Mouse (Mus musculus) stomach, embryonic 14.5 days (tissue): ENCODE data around the gene Fbxo5. TPM values are rescaled to one million over a fixed set of nuclear protein-coding genes. Genes with fewer than 3 reads are reported as not detected.

Experiments
- ATAC-seq: fragments of 200-750 bp; cut with Nextera tagmentation; 2 replicates; pipeline ENCODE4 v1.8.0; 2017; ENCODE audit warnings: low read depth, moderate TSS enrichment; ENCODE audit not compliant: insufficient number of reproducible peaks, insufficient read depth, low FRiP score
- H3K27ac ChIP-seq: fragments of 300-500 bp; sonication (generic); 2 replicates; pipeline ENCODE4 v1.5.1; 2014; ENCODE audit warnings: mild to moderate bottlenecking, low read length, moderate library complexity, mixed read lengths
- H3K27me3 ChIP-seq: fragments of 300-500 bp; sonication (generic); 2 replicates; pipeline ENCODE4 v1.6.1; 2014; ENCODE audit warnings: low read length, control low read depth, mixed read lengths; ENCODE audit not compliant: control insufficient read depth, insufficient read depth
- H3K36me3 ChIP-seq: fragments of 300-500 bp; sonication (generic); 2 replicates; pipeline ENCODE4 v1.6.1; 2014; ENCODE audit warnings: mild to moderate bottlenecking, control low read depth, low read length, moderate library complexity, mixed read lengths; ENCODE audit not compliant: control insufficient read depth, insufficient read depth
- H3K4me1 ChIP-seq: fragments of 300-500 bp; sonication (generic); 2 replicates; pipeline ENCODE4 v1.6.1; 2014; ENCODE audit warnings: low read length, control low read depth, mixed read lengths; ENCODE audit not compliant: control insufficient read depth, insufficient read depth
- H3K4me2 ChIP-seq: fragments of 300-500 bp; sonication (generic); replicated peaks from 2 replicates; pipeline ENCODE4 v1.6.1; 2014; ENCODE audit warnings: low read depth, low read length, control low read depth
- H3K4me3 ChIP-seq: fragments of 300-500 bp; sonication (generic); 2 replicates; pipeline ENCODE4 v1.5.1; 2014; ENCODE audit warnings: low read depth, low read length, control low read depth
- H3K9ac ChIP-seq: fragments of 300-500 bp; sonication (generic); replicated peaks from 2 replicates; pipeline ENCODE4 v1.6.1; 2014; ENCODE audit warnings: low read depth, mild to moderate bottlenecking, control low read depth, low read length, moderate library complexity, mixed read lengths
- H3K9me3 ChIP-seq: fragments of 300-500 bp; sonication (generic); 2 replicates; pipeline ENCODE4 v1.6.1; 2016; ENCODE audit warnings: low read depth, low read length, control low read depth; ENCODE audit not compliant: control insufficient read depth
- WGBS: fragments of 180-500 bp; shearing (Covaris S2); extraction: QIAGEN DNeasy Blood & Tissue Kit; methylation state at CpG from one replicate; pipeline ENCODE4 v1.1.7; 2014; 5-methylcytosine and 5-hydroxymethylcytosine counted together
- polyA plus RNA-seq: library from polyadenylated mRNA; unstranded; fragments of >200 nt; fragmentation: Nextera tagmentation; extraction: Ambion mirVana; gene quantifications from 2 replicates; pipeline ENCODE4 v1.2.1, GENCODE M21; 2014

Fbxo5 gene
- polyA plus RNA-seq, 1 experiment from 2014 or later = 74.8 TPM

DNA sequence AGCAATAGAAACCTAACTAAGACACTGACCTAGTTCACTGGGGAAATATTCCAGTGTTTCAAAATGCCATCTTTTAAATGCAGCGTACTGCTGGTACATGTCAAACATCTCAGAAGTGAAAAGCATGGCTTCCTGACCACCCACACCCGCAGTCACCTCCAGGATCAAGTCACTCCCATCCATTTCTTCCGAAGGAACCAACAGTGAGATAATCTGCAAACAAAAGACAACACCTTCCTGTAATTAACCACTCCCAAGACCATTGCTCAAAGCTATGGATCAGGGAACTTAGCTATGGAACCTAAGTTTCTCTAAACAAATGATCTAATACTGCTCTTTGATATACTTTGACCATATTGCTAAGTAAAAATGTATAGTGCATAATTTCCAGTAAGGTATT lies 13.4 kb upstream of the Fbxo5 start:
- H3K36me3 ChIP-seq = peaks cover 52% of the 10 kb centered on the region
- peaks cover 11% of the 10 kb centered on the region for H3K4me1 ChIP-seq
- no peak for ATAC-seq
- 96% methylated on average over 3 of the region's 3 CpGs for WGBS
- H3K4me3 ChIP-seq = no peak overlapping the region
- H3K4me2 ChIP-seq = no peak overlapping the region
- no peak overlapping the region for H3K27ac ChIP-seq
- no peak overlapping the region for H3K9ac ChIP-seq
- no peaks in the 10 kb centered on the region for H3K27me3 ChIP-seq
- H3K9me3 ChIP-seq = no peaks in the 10 kb centered on the region

DNA sequence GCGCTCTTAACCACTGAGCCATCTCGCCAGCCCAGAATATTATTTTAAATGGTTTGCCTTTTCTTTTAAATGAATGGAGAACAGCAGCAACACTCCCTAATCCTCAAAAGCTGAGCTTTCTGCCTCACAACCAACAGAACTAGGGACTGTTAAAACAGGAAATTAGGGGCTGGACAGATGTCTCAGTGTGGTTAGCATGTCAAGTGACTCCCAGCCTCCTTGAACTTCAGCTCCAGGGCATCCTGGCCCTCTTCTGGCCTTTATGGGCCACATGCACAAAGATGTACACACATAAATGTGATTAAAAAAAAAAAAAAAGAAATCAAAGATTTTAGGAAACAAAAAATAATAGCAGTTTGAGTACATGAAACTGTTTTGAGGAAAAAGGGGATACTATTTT lies 10.6 kb upstream of the Fbxo5 start:
- Histone ChIP-seq H3K9ac (no peak overlapping the region), H3K27me3 (no peaks in the 10 kb centered on the region), H3K36me3 (peaks cover 73% of the 10 kb centered on the region), H3K4me2 (no peak overlapping the region), H3K27ac (no peak overlapping the region), H3K4me3 (no peak overlapping the region), H3K9me3 (no peaks in the 10 kb centered on the region), H3K4me1 (no peaks in the 10 kb centered on the region)
- WGBS = 100% methylated on average over 2 of the region's 2 CpGs
- ATAC-seq = no peak

DNA sequence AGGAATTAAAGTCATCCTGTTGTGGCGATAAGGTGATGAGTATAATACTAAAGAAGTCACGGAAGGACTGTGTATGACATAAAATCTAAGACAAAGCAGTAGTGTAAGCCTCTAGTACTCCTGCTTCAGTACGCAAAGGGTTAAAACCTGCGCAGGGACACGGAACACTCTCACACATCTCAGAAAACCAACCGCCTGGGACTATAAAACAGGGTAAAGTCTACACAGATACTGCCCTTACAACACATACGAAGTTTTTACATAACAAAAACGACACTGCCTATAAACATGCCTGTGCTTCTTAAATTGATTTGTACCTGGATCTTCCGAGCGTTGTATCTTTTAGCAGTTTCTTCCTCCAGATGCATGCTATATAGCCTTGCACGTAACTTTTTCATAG lies 8.3 kb upstream of the Fbxo5 start:
- Histone ChIP-seq H3K4me2 (no peak overlapping the region), H3K4me3 (no peak overlapping the region), H3K27me3 (no peaks in the 10 kb centered on the region), H3K9ac (no peak overlapping the region), H3K9me3 (no peaks in the 10 kb centered on the region), H3K27ac (no peak overlapping the region), H3K36me3 (peaks cover 59% of the 10 kb centered on the region), H3K4me1 (no peaks in the 10 kb centered on the region)
- WGBS = 90% methylated on average over 11 of the region's 11 CpGs
- ATAC-seq = no peak

DNA sequence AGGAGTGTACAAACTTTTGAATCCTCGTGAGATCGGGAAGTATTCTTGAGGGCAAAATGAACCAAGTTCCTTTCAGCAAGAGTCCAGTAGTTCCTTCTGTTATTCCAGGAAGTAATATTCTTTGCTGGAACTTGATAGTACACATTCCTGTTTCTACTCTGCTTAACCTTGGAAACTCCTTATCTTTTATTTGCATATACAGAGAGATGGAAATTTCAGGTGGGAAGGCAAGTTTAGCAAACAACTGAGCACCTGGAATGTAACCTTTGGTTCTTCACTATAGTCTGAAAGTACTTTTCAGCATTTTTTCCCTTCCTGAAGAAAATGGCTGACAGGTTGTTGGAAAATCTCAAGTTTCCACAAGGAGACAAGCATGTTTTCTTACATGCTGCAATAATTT lies 2.3 kb upstream of the Fbxo5 start:
- Histone ChIP-seq H3K4me2 (no peak overlapping the region), H3K27ac (peak overlapping the region; percentile 48; the same call in 1 of the 2 replicates), H3K4me1 (peaks cover 2% of the 10 kb centered on the region), H3K27me3 (no peaks in the 10 kb centered on the region), H3K4me3 (no peak overlapping the region), H3K9me3 (no peaks in the 10 kb centered on the region), H3K9ac (no peak overlapping the region), H3K36me3 (peaks cover 12% of the 10 kb centered on the region)
- 61% methylated on average over 2 of the region's 2 CpGs for WGBS
- ATAC-seq = no peak

DNA sequence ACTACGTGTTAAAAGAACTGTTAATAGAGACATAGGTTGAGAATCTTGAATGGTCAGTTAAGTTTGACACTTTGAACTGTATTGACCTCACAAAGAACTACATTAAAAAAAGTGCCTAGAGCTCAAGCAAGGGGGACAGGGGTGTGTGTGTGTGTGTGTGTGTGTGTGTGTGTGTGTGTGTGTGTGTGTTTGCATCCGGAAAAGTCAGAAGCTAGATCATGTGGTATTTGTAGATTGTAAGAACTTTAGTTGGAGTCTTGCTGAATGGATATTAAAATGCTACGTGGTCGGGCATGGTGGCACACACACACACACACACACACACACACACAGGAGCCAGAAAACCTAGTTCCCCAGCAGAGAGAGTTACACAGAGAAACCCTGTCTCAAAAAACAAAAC lies 1.6 kb upstream of the Fbxo5 start:
- Histone ChIP-seq H3K36me3 (peaks cover 10% of the 10 kb centered on the region), H3K4me1 (peaks cover 5% of the 10 kb centered on the region), H3K9me3 (no peaks in the 10 kb centered on the region), H3K27me3 (no peaks in the 10 kb centered on the region), H3K9ac (no peak overlapping the region), H3K27ac (peak overlapping the region; percentile 81; the same call in 1 of the 2 replicates), H3K4me3 (no peak overlapping the region), H3K4me2 (no peak overlapping the region)
- 62% methylated on average over 4 of the region's 4 CpGs for WGBS
- ATAC-seq = no peak

DNA sequence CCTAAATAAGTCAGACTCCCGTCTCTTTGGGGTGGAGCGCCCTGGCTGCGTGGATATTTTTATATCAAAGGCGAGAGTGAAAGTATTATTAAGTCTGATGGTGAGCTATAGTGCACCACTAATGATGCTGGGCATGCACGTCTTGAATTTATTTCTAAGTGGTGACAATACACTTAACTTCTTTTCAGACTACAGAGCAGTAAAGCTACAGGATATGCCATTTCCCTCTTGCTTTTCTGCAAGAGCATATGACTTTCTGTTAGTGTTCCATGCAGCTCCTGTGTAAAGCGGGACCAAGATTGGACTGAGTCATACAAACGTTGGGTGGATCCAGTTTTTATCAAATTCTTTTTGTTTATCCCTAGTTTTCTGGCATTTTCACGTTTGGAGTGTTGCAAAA lies 1.0 kb upstream of the Fbxo5 start:
- H3K27me3 ChIP-seq = no peaks in the 10 kb centered on the region
- 10% methylated on average over 8 of the region's 8 CpGs for WGBS
- peaks cover 11% of the 10 kb centered on the region for H3K36me3 ChIP-seq
- H3K27ac ChIP-seq = peak overlapping the region; percentile 81
- H3K9ac ChIP-seq = peak overlapping the region; percentile 33
- ATAC-seq = no peak
- no peaks in the 10 kb centered on the region for H3K9me3 ChIP-seq
- peak overlapping the region; percentile 46 for H3K4me2 ChIP-seq
- H3K4me1 ChIP-seq = peaks cover 5% of the 10 kb centered on the region
- H3K4me3 ChIP-seq = peak overlapping the region; percentile 66

DNA sequence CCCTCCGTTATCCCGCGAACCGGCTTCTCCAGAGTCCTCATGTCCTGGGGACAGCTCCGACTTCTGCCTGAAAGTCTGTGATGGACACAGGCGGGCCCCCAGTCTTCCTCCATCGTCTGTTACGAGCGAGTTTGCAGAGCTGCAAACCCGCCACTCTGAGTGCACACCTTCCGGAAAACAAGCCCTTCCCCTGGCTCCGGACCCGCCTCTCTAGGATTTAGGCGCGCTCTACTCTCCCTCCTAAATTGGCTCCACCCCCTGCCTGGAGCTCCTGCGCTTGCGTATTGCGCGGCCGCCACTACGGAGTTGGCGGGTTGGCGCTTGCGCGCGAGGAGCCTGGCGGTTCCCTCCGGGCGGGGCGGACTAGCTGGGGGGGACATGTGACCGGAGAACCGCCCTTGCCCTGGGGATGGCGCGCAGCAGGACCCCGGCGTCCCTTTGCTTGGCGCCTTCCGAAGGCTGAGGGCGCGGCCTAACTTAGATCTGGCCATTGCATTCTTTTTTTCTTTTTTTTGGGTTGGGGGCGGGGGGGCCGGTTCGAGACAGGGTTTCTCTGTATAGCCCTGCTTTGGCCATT lies 419 bp upstream of the Fbxo5 start:
- under 1% methylated on average over 43 of the region's 43 CpGs for WGBS
- peak; percentile 93 for ATAC-seq

DNA sequence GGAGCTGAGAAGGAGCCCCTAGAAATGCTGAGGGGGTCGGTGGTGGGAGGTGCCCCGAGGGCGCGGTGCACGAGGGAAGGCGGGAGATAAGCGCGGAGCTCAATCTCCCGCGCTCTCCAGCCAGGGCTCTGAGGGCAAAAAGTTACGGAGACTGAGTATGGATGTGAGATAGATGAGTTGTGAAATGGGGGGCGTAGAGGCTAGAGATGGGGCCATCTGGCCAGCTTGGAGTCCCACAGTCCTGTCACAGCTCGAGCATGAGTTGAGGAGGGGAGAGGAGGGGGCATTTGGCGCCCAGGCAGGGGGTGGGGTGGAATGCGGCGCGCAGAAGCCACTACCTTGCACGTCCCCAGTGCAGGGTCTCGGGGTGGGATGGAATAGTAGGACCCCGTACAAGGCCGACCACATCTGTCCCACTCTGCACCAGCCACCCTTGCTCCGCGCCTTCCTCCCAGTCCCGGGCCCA lies 676 bp downstream of the Fbxo5 start:
- no peaks in the 10 kb centered on the region for H3K9me3 ChIP-seq
- peak overlapping the region; percentile 66 for H3K4me3 ChIP-seq
- WGBS = 0% methylated on average over 24 of the region's 24 CpGs
- peak overlapping the region; percentile 83 for H3K4me2 ChIP-seq
- H3K27me3 ChIP-seq = no peaks in the 10 kb centered on the region
- peak; percentile 1; the same call in 1 of the 2 replicates for ATAC-seq
- peaks cover 27% of the 10 kb centered on the region for H3K36me3 ChIP-seq
- H3K27ac ChIP-seq = peak overlapping the region; percentile 70
- peak overlapping the region; percentile 68 for H3K9ac ChIP-seq
- H3K4me1 ChIP-seq = peaks cover 5% of the 10 kb centered on the region

More for the DNA sequence above, 419 bp upstream of the Fbxo5 start:
- H3K4me1 ChIP-seq = peaks cover 5% of the 10 kb centered on the region
- H3K9me3 ChIP-seq = no peaks in the 10 kb centered on the region
- H3K27me3 ChIP-seq = no peaks in the 10 kb centered on the region
- H3K9ac ChIP-seq = peak overlapping the region; percentile 50
- peak overlapping the region; percentile 66 for H3K4me3 ChIP-seq
- peak overlapping the region; percentile 91 for H3K27ac ChIP-seq
- peak overlapping the region; percentile 46 for H3K4me2 ChIP-seq
- peaks cover 17% of the 10 kb centered on the region for H3K36me3 ChIP-seq

DNA sequence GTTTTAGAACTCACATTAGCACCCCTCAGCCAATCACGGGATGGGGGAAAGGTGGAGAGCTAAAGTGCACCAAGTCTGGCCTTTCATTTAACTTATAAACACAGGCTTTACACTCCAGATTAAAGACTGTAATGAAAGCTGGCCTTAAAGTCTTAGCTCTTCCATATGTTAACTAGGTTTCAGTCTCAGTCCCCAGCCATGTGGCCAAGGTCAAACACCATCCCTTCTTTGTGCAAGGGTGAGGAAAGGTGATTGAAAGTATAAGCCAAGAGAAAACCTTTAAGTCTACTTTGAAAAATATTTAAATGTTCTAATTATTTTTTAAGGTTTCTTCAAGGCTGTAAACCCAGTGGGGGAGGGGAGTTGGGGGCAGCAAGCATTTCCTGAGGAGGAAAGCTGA lies 1.7 kb downstream of the Fbxo5 start:
- H3K27me3 ChIP-seq = no peaks in the 10 kb centered on the region
- ATAC-seq = no peak
- peak overlapping the region; percentile 83 for H3K4me2 ChIP-seq
- WGBS = 4% methylated on average over 1 of the region's 1 CpGs
- H3K9ac ChIP-seq = peak overlapping the region; percentile 68; the same call in 1 of the 2 replicates
- H3K4me1 ChIP-seq = peaks cover 5% of the 10 kb centered on the region
- no peaks in the 10 kb centered on the region for H3K9me3 ChIP-seq
- H3K4me3 ChIP-seq = peak overlapping the region; percentile 66
- H3K27ac ChIP-seq = no peak overlapping the region
- peaks cover 31% of the 10 kb centered on the region for H3K36me3 ChIP-seq
